Mouse (Mus musculus): ENCODE measurements around the gene Bcar3.

GRCm38 (mm10) chr3:122316621-122317020 is 22.7 kb downstream of the Bcar3 start:
- TF ChIP-seq CTCF (IDR thresholded peaks at IDR 0.05; ENCODE audit: borderline replicate concordance, control insufficient read depth, extremely low read depth, insufficient read depth, low read length, poor library complexity) (no peak), POLR2A (IDR thresholded peaks at IDR 0.05; ENCODE audit: control insufficient read depth, extremely low read depth, insufficient read depth, low read length, poor library complexity) (no peak)
